In the genomic region with DNA sequence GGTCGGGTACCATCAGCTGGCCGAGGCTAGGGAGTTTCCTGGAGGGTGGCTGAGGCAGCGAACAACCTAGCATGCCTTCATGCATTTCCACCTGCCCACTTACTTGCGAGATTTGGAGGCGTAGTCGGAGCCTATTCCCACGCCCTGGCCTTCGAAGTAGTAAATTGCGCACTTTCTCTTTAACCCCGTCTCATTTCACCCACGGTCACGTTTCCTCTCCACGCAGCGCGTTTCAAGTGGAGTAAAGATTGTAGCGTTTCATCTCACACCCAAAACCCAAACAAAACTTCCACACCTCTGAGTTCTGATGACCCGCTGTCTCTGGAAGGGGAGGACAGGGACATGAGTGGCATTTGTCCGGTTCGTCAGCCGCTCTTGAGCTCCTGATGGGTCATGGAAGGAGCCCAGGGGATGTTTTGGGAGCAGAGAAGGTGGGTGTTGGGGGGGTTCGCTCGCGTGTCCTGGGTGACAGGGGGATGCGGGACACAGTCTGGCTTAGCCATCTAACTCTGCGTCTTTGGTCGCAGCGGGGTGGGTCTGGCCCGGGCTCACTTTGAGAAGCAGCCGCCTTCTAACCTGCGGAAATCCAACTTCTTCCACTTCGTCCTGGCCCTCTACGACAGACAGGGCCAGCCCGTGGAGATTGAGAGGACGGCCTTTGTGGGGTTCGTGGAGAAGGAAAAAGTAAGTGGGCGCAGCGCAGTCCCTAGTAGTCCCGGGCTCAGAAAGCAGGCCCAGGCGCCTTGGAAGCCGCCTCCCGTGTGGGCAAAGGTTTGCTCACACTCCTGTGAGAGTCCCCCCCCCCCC, we compare ENCODE assay signal across 8 mouse cellular contexts. TPM values are rescaled to one million over a fixed set of nuclear protein-coding genes. Genes with fewer than 3 reads are reported as not detected.
DNase-seq lines count a peak whose midpoint lies in the region; ATAC-seq and TF ChIP-seq lines count a peak whose summit lies in the region.

No protein-coding gene starts in this region.

- no peak for TF ChIP-seq CTCF in E14TG2a.4 (conservative IDR thresholded peaks at IDR 0.05; ENCODE audit: low read length)

- H3K27ac ChIP-seq in forebrain, embryonic 12.5 days = no peak overlapping the region
- H3K27ac ChIP-seq in hindbrain, embryonic 15.5 days (replicated peaks) = peak overlapping the region; percentile 80
- H3K27ac ChIP-seq in midbrain, embryonic 15.5 days = peak overlapping the region; percentile 73

- peak; percentile 42 for DNase-seq in cerebellum, adult 11-12 months
- no peak for DNase-seq in cerebellum, postnatal 36 days
- no peak for DNase-seq in thymus, postnatal 0 days (ENCODE audit: low spot score)
- DNase-seq in left cerebral cortex, postnatal 14 days (ENCODE audit: low spot score in 2 of 2) = no peak

- 1% methylated on average over 41 of the region's 41 CpGs for WGBS in forebrain, embryonic 12.5 days
- 4% methylated on average over 41 of the region's 41 CpGs for WGBS in hindbrain, embryonic 15.5 days
- WGBS in midbrain, embryonic 15.5 days = 2% methylated on average over 41 of the region's 41 CpGs

- peaks cover 67% of the 10 kb centered on the region for H3K27me3 ChIP-seq in E14TG2a.4 (ENCODE audit: insufficient read depth, low read length)
- peaks cover 64% of the 10 kb centered on the region for H3K27me3 ChIP-seq in forebrain, embryonic 12.5 days
- 0 out of 2 replicates have a peak, but pooled peaks cover 2% of the 10 kb centered on the region for H3K27me3 ChIP-seq in hindbrain, embryonic 15.5 days
- peaks cover 26% of the 10 kb centered on the region for H3K27me3 ChIP-seq in midbrain, embryonic 15.5 days (replicated peaks)

- no peak for ATAC-seq in forebrain, embryonic 12.5 days (ENCODE audit: low FRiP score)
- ATAC-seq in hindbrain, embryonic 15.5 days (ENCODE audit: low FRiP score, low read depth) = no peak
- ATAC-seq in midbrain, embryonic 15.5 days (replicated peaks) = no peak

- H3K9me3 ChIP-seq in E14TG2a.4 (ENCODE audit: low read length) = no peaks in the 10 kb centered on the region
- no peaks in the 10 kb centered on the region for H3K9me3 ChIP-seq in forebrain, embryonic 12.5 days
- no peaks in the 10 kb centered on the region for H3K9me3 ChIP-seq in hindbrain, embryonic 15.5 days
- H3K9me3 ChIP-seq in midbrain, embryonic 15.5 days = no peaks in the 10 kb centered on the region

- peak overlapping the region; percentile 38 for H3K9ac ChIP-seq in forebrain, embryonic 12.5 days
- H3K9ac ChIP-seq in hindbrain, embryonic 15.5 days = peak overlapping the region; percentile 35
- peak overlapping the region; percentile 40 for H3K9ac ChIP-seq in midbrain, embryonic 15.5 days

- H3K4me2 ChIP-seq in forebrain, embryonic 12.5 days = peak overlapping the region; percentile 76
- peak overlapping the region; percentile 77 for H3K4me2 ChIP-seq in hindbrain, embryonic 15.5 days
- H3K4me2 ChIP-seq in midbrain, embryonic 15.5 days = peak overlapping the region; percentile 91

- intact Hi-C loops in left cerebral cortex, postnatal 14 days (cut with DNase I) = loop anchor here (10.0 kb wide), 2 partner anchors 165 to 1055 kb away; no protein-coding TSS in a partner anchor

- no peaks in the 10 kb centered on the region for H3K36me3 ChIP-seq in E14TG2a.4 (ENCODE audit: insufficient read depth, low read length)
- H3K36me3 ChIP-seq in forebrain, embryonic 12.5 days (replicated peaks) = no peaks in the 10 kb centered on the region
- no peaks in the 10 kb centered on the region for H3K36me3 ChIP-seq in hindbrain, embryonic 15.5 days
- no peaks in the 10 kb centered on the region for H3K36me3 ChIP-seq in midbrain, embryonic 15.5 days (replicated peaks)

- peak overlapping the region; percentile 45 for H3K4me3 ChIP-seq in E14TG2a.4 (replicated peaks; ENCODE audit: low read length)
- H3K4me3 ChIP-seq in forebrain, embryonic 12.5 days (replicated peaks) = peak overlapping the region; percentile 50
- peak overlapping the region; percentile 81 for H3K4me3 ChIP-seq in hindbrain, embryonic 15.5 days
- H3K4me3 ChIP-seq in midbrain, embryonic 15.5 days = peak overlapping the region; percentile 62

- H3K4me1 ChIP-seq in E14TG2a.4 (replicated peaks; ENCODE audit: low read depth, low read length) = peaks cover 48% of the 10 kb centered on the region
- peaks cover 35% of the 10 kb centered on the region for H3K4me1 ChIP-seq in forebrain, embryonic 12.5 days
- peaks cover 47% of the 10 kb centered on the region for H3K4me1 ChIP-seq in hindbrain, embryonic 15.5 days (replicated peaks)
- H3K4me1 ChIP-seq in midbrain, embryonic 15.5 days = peaks cover 24% of the 10 kb centered on the region

RNA-seq across cellular contexts. Expression of a gene that starts 3.0 kb away (rescaled TPM):
- polyA plus RNA-seq in forebrain, embryonic 12.5 days (2016; fragmentation: Nextera tagmentation; extraction: Ambion mirVana) = 26.8 and 27.2 TPM in 2 replicates
- polyA plus RNA-seq in hindbrain, embryonic 15.5 days (2015; fragmentation: Nextera tagmentation; extraction: Ambion mirVana) = 101 and 139 TPM in 2 replicates
- polyA plus RNA-seq in midbrain, embryonic 15.5 days (2015; fragmentation: Nextera tagmentation; extraction: Ambion mirVana) = 66.6 and 68.9 TPM in 2 replicates
- 3.9 and 4.1 TPM in 2 replicates for polyA plus RNA-seq in thymus, postnatal 0 days (2015; fragmentation: Nextera tagmentation; extraction: Ambion mirVana)
- 1 to 10 TPM; 4.2 to 4.6 TPM for total RNA-seq in left cerebral cortex, postnatal 14 days (2021)
